Mouse (Mus musculus): ENCODE measurements around the gene Dlgap5. TPM values are rescaled to one million over a fixed set of nuclear protein-coding genes. Genes with fewer than 3 reads are reported as not detected.
A peak's percentile ranks its signal among the peaks of the same experiment; 100 is the strongest.

The Dlgap5 gene
- polyA plus RNA-seq, 1 experiment from 2014 or later, result 44.2 TPM

- no peak for ATAC-seq (ENCODE audit: low read depth)
- WGBS, result 33% methylated on average over 21 of the region's 21 CpGs
- no peaks in the 10 kb centered on the region for H3K9me3 ChIP-seq (ENCODE audit: control insufficient read depth, low read length)
- no peak overlapping the region for H3K27ac ChIP-seq (ENCODE audit: low read length)
- H3K36me3 ChIP-seq (ENCODE audit: control insufficient read depth, insufficient read depth, low read length), result no peaks in the 10 kb centered on the region
- no peaks in the 10 kb centered on the region for H3K27me3 ChIP-seq (ENCODE audit: control insufficient read depth, insufficient read depth, low read depth, low read length)
- no peak overlapping the region; the same call in 1 of the 2 replicates for H3K9ac ChIP-seq (ENCODE audit: low read length)
- H3K4me2 ChIP-seq (ENCODE audit: low read depth, low read length), result peak overlapping the region; percentile 35
- no peak overlapping the region for H3K4me3 ChIP-seq (ENCODE audit: low read length)
- peaks cover 15% of the 10 kb centered on the region; the same call in 1 of the 2 replicates for H3K4me1 ChIP-seq (replicated peaks; ENCODE audit: control insufficient read depth, insufficient read depth, low read length)
These were observed 53.3 kb downstream of the Dlgap5 start for GRCm38 (mm10) chr14:47364742-47365449.

GRCm38 (mm10) chr14:47361899-47362298 lies 56.3 kb downstream of the Dlgap5 start:
- Histone ChIP-seq H3K9ac (ENCODE audit: low read length) (no peak overlapping the region), H3K9me3 (ENCODE audit: control insufficient read depth, low read length) (no peaks in the 10 kb centered on the region), H3K4me3 (ENCODE audit: low read length) (no peak overlapping the region), H3K4me1 (replicated peaks; ENCODE audit: control insufficient read depth, insufficient read depth, low read length) (peaks cover 11% of the 10 kb centered on the region; the same call in 1 of the 2 replicates), H3K27ac (ENCODE audit: low read length) (no peak overlapping the region), H3K27me3 (ENCODE audit: control insufficient read depth, insufficient read depth, low read depth, low read length) (no peaks in the 10 kb centered on the region), H3K36me3 (ENCODE audit: control insufficient read depth, insufficient read depth, low read length) (no peaks in the 10 kb centered on the region), H3K4me2 (ENCODE audit: low read depth, low read length) (no peak overlapping the region)
- no peak for ATAC-seq (ENCODE audit: low read depth)
- 62% methylated on average over 9 of the region's 9 CpGs for whole genome bisulfite sequencing

GRCm38 (mm10) chr14:47361418-47361817 lies 56.8 kb downstream of the Dlgap5 start:
- H3K36me3 ChIP-seq (ENCODE audit: control insufficient read depth, insufficient read depth, low read length), result no peaks in the 10 kb centered on the region
- no peak overlapping the region for H3K9ac ChIP-seq (ENCODE audit: low read length)
- H3K27ac ChIP-seq (ENCODE audit: low read length), result no peak overlapping the region
- H3K4me2 ChIP-seq (ENCODE audit: low read depth, low read length), result no peak overlapping the region
- H3K4me1 ChIP-seq (replicated peaks; ENCODE audit: control insufficient read depth, insufficient read depth, low read length), result peaks cover 9% of the 10 kb centered on the region; the same call in 1 of the 2 replicates
- H3K27me3 ChIP-seq (ENCODE audit: control insufficient read depth, insufficient read depth, low read depth, low read length), result no peaks in the 10 kb centered on the region
- H3K9me3 ChIP-seq (ENCODE audit: control insufficient read depth, low read length), result no peaks in the 10 kb centered on the region
- no peak overlapping the region for H3K4me3 ChIP-seq (ENCODE audit: low read length)
- WGBS, result 70% methylated on average over 2 of the region's 2 CpGs
- ATAC-seq (ENCODE audit: low read depth), result no peak

- no peak for ATAC-seq (ENCODE audit: low read depth)
- H3K9me3 ChIP-seq (ENCODE audit: control insufficient read depth, low read length), result no peaks in the 10 kb centered on the region
- no peaks in the 10 kb centered on the region; the same call in 1 of the 2 replicates for H3K4me1 ChIP-seq (replicated peaks; ENCODE audit: control insufficient read depth, insufficient read depth, low read length)
- H3K36me3 ChIP-seq (ENCODE audit: control insufficient read depth, insufficient read depth, low read length), result no peaks in the 10 kb centered on the region
- no peak overlapping the region for H3K4me2 ChIP-seq (ENCODE audit: low read depth, low read length)
- H3K27me3 ChIP-seq (ENCODE audit: control insufficient read depth, insufficient read depth, low read depth, low read length), result no peaks in the 10 kb centered on the region
- H3K4me3 ChIP-seq (ENCODE audit: low read length), result no peak overlapping the region
- 52% methylated on average over 3 of the region's 3 CpGs for WGBS
- no peak overlapping the region for H3K9ac ChIP-seq (ENCODE audit: low read length)
- H3K27ac ChIP-seq (ENCODE audit: low read length), result no peak overlapping the region
These were observed 58.6 kb downstream of the Dlgap5 start for GRCm38 (mm10) chr14:47359610-47360009.

- WGBS, result 75% methylated on average over 3 of the region's 3 CpGs
- no peaks in the 10 kb centered on the region for H3K4me1 ChIP-seq (replicated peaks; ENCODE audit: control insufficient read depth, insufficient read depth, low read length)
- no peak overlapping the region for H3K4me2 ChIP-seq (ENCODE audit: low read depth, low read length)
- no peaks in the 10 kb centered on the region for H3K36me3 ChIP-seq (ENCODE audit: control insufficient read depth, insufficient read depth, low read length)
- H3K27me3 ChIP-seq (ENCODE audit: control insufficient read depth, insufficient read depth, low read depth, low read length), result no peaks in the 10 kb centered on the region
- no peak for ATAC-seq (ENCODE audit: low read depth)
- no peaks in the 10 kb centered on the region for H3K9me3 ChIP-seq (ENCODE audit: control insufficient read depth, low read length)
- no peak overlapping the region for H3K27ac ChIP-seq (ENCODE audit: low read length)
- no peak overlapping the region for H3K4me3 ChIP-seq (ENCODE audit: low read length)
- no peak overlapping the region for H3K9ac ChIP-seq (ENCODE audit: low read length)
These were observed 61.6 kb downstream of the Dlgap5 start for GRCm38 (mm10) chr14:47356622-47357021.

GRCm38 (mm10) chr14:47354948-47355347 lies 63.3 kb downstream of the Dlgap5 start:
- H3K27me3 ChIP-seq (ENCODE audit: control insufficient read depth, insufficient read depth, low read depth, low read length), result no peaks in the 10 kb centered on the region
- H3K4me2 ChIP-seq (ENCODE audit: low read depth, low read length), result no peak overlapping the region
- H3K27ac ChIP-seq (ENCODE audit: low read length), result no peak overlapping the region
- H3K9me3 ChIP-seq (ENCODE audit: control insufficient read depth, low read length), result no peaks in the 10 kb centered on the region
- ATAC-seq (ENCODE audit: low read depth), result no peak
- WGBS, result 67% methylated on average over 5 of the region's 5 CpGs
- no peak overlapping the region for H3K9ac ChIP-seq (ENCODE audit: low read length)
- H3K36me3 ChIP-seq (ENCODE audit: control insufficient read depth, insufficient read depth, low read length), result no peaks in the 10 kb centered on the region
- H3K4me1 ChIP-seq (replicated peaks; ENCODE audit: control insufficient read depth, insufficient read depth, low read length), result no peaks in the 10 kb centered on the region
- H3K4me3 ChIP-seq (ENCODE audit: low read length), result no peak overlapping the region

GRCm38 (mm10) chr14:47354111-47354577 lies 64.1 kb downstream of the Dlgap5 start:
- Histone ChIP-seq H3K9me3 (ENCODE audit: control insufficient read depth, low read length) (no peaks in the 10 kb centered on the region), H3K27me3 (ENCODE audit: control insufficient read depth, insufficient read depth, low read depth, low read length) (no peaks in the 10 kb centered on the region), H3K27ac (ENCODE audit: low read length) (no peak overlapping the region), H3K9ac (ENCODE audit: low read length) (no peak overlapping the region), H3K4me2 (ENCODE audit: low read depth, low read length) (no peak overlapping the region), H3K4me1 (replicated peaks; ENCODE audit: control insufficient read depth, insufficient read depth, low read length) (no peaks in the 10 kb centered on the region), H3K36me3 (ENCODE audit: control insufficient read depth, insufficient read depth, low read length) (no peaks in the 10 kb centered on the region), H3K4me3 (ENCODE audit: low read length) (no peak overlapping the region)
- 63% methylated on average over 8 of the region's 8 CpGs for WGBS
- ATAC-seq (ENCODE audit: low read depth), result no peak

GRCm38 (mm10) chr14:47353240-47353639 lies 65.0 kb downstream of the Dlgap5 start:
- no peak for ATAC-seq (ENCODE audit: low read depth)
- no peaks in the 10 kb centered on the region for H3K9me3 ChIP-seq (ENCODE audit: control insufficient read depth, low read length)
- WGBS, result 68% methylated on average over 4 of the region's 4 CpGs

GRCm38 (mm10) chr14:47352272-47352671 lies 65.9 kb downstream of the Dlgap5 start:
- WGBS, result 78% methylated on average over 10 of the region's 10 CpGs
- H3K9me3 ChIP-seq (ENCODE audit: control insufficient read depth, low read length), result no peaks in the 10 kb centered on the region

More at GRCm38 (mm10) chr14:47353240-47353639, 65.0 kb downstream of the Dlgap5 start:
- Histone ChIP-seq H3K4me1 (replicated peaks; ENCODE audit: control insufficient read depth, insufficient read depth, low read length) (no peaks in the 10 kb centered on the region), H3K27ac (ENCODE audit: low read length) (no peak overlapping the region), H3K4me3 (ENCODE audit: low read length) (no peak overlapping the region), H3K4me2 (ENCODE audit: low read depth, low read length) (no peak overlapping the region), H3K27me3 (ENCODE audit: control insufficient read depth, insufficient read depth, low read depth, low read length) (no peaks in the 10 kb centered on the region), H3K36me3 (ENCODE audit: control insufficient read depth, insufficient read depth, low read length) (no peaks in the 10 kb centered on the region), H3K9ac (ENCODE audit: low read length) (no peak overlapping the region)

More at GRCm38 (mm10) chr14:47352272-47352671, 65.9 kb downstream of the Dlgap5 start:
- Histone ChIP-seq H3K36me3 (ENCODE audit: control insufficient read depth, insufficient read depth, low read length) (no peaks in the 10 kb centered on the region), H3K4me1 (replicated peaks; ENCODE audit: control insufficient read depth, insufficient read depth, low read length) (no peaks in the 10 kb centered on the region), H3K4me3 (ENCODE audit: low read length) (no peak overlapping the region), H3K27me3 (ENCODE audit: control insufficient read depth, insufficient read depth, low read depth, low read length) (no peaks in the 10 kb centered on the region), H3K27ac (ENCODE audit: low read length) (no peak overlapping the region), H3K4me2 (ENCODE audit: low read depth, low read length) (no peak overlapping the region), H3K9ac (ENCODE audit: low read length) (no peak overlapping the region)
- no peak for ATAC-seq (ENCODE audit: low read depth)
